Mouse (Mus musculus) adrenal gland, postnatal 4 days (tissue): ENCODE data around the gene Fgfr2. TPM values are rescaled to one million over a fixed set of nuclear protein-coding genes. Genes with fewer than 3 reads are reported as not detected.

ENCODE experiments used
- DNase-seq, 2 experiments: peaks; one replicate each; pipeline ENCODE4 v3.0.0; 2021 to 2022; ENCODE audit warnings: low spot score in 2 of 2, mixed read lengths in 2 of 2
- total RNA-seq, 2 experiments: library from RNA; stranded (reverse); gene quantifications; 2 replicates each; pipeline ENCODE4 v1.2.3; 2021

Fgfr2 gene
- total RNA-seq, 2 experiments from 2014 or later = 205 to 210 TPM

GRCm38 (mm10) chr7:132892311-132892661, 230.9 kb downstream of the Fgfr2 start:
- DNase-seq = no peak

DNA sequence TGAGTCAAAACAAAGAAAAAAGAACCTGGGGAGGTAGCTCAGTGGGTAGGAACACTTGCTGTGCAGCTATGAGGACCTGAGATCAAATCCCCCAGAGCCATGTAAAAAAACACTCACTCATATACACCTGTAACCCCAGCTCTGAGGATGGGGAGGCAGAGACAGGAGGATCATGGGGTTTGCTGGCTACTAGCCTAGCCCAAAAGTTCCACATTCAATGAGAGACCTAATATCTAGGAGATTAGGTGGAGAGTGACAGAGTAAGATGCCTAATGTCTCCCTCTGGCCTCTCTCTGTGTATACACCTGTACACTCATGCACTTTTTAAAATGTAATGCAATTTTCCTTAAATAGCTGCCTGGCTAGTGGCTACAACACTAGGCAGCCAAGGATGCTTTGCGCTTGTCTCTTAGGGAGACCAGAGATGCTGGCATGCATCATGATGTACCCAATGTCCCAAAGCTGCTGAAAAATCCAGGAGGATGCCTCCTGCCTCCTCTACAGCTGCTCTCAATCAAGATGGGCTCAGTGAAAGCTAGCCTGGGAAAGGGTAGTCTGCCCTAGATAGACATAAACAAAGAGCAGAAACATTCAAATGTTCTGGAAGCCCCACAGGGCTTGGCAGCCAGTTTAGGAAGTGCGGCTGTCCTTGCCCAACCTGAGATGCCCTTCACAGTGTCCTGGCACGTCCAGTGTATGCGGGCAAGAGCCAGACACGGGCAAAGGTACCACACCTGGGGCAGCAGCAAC, 231.4 kb downstream of the Fgfr2 start:
- no peak for DNase-seq

DNA sequence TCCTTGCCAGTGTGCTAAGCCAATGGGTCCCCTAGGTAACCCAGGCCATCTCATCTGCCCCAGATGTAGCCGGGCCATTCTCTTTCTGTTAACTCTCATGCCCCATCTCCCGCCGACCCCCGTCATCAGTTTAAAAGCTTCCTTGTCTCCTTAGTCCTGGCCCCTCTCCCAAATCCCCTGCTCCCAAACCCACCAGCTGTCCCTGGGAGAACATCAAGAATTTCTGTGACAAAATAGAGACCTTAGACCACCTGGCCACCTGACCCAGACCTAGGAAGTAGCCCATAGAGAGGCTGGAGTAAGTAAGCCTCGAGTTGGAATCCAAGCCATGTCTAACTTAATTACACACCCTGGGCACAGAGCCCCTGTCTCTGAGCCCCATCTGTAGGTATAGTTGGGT, 232.9 kb downstream of the Fgfr2 start:
- DNase-seq = no peak

DNA sequence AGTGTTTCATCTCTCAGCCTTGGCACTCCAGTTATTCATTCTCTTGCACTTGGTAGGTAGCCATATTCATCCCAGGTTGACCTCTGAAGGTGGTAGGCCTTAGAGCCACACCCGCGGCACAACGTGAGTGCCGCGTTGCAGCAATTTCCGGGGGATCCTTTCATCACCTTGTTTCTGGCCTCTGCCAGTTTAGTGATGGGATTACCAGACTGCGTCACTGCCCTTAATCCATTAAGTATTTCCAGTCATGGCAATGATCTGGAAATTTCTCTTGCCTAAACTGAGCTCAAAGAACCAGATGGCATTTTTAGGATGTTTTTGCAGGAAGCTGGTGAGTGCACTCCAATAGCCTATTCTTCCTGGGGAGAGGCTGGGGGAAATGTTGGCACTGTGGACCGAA, 233.5 kb downstream of the Fgfr2 start:
- no peak for DNase-seq

- no peak for DNase-seq
Observed at GRCm38 (mm10) chr7:132888518-132889249, 234.5 kb downstream of the Fgfr2 start.

GRCm38 (mm10) chr7:132888052-132888451, 235.1 kb downstream of the Fgfr2 start:
- no peak for DNase-seq

GRCm38 (mm10) chr7:132887019-132887804, 235.9 kb downstream of the Fgfr2 start:
- DNase-seq = no peak

GRCm38 (mm10) chr7:132884031-132884430, 239.1 kb downstream of the Fgfr2 start:
- no peak for DNase-seq

- DNase-seq = no peak
Observed at GRCm38 (mm10) chr7:132882343-132882742, 240.8 kb downstream of the Fgfr2 start.

DNA sequence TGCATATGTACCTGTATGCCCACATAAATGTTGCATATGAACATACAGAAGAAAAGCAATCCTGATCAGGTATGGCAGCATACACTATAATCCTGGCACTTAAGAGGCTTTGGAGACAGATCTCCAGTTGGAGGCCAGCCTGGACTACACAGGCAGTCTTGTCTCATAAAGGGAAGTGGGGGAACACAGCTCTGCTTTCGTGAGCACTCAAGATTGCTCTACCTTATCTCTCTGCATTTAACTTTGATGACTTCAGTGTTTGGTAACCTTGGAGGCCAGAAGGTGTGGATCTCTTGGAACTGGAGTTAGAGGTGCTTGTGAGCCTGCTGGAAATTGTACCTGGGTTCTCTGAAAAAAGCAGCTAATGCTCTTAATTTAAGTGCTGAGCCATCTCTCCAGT, 242.9 kb downstream of the Fgfr2 start:
- DNase-seq = no peak

DNA sequence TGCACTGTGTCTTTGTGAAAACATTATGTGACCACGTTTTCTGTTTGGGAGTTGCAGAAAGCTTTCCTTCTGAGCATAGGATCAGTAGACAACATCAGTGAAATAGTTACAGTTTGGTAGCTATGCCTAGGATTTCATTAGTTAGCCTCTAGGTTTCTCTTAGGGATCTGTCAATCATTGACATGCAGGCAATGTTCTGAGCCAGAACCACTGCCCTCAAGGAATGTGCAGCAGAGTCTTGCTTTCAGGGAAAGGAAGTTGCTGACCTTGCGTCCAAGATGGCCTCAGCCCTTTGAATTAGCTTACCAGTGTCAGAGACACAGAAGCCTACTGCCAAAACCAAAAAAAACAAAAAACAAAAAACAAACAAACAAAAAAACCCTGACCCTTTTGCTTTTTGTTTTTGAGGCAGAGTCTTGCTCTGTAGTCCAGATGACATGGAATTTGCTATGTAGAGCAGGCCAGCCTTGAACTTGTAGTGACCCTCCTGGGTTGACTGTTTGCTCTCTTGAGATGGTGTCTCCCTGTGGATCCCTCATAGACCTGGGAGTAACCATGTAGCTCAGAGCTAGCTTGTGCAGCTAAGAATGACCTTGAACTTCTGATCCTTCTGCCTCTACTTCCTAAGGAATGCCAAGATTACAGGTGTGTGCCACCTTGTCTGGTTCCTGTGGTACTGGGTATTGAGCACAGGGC, 247.6 kb downstream of the Fgfr2 start:
- no peak for DNase-seq

- DNase-seq = no peak
Observed at GRCm38 (mm10) chr7:132873043-132873442, 250.1 kb downstream of the Fgfr2 start.

GRCm38 (mm10) chr7:132866316-132866715, 256.8 kb downstream of the Fgfr2 start:
- DNase-seq = no peak

DNA sequence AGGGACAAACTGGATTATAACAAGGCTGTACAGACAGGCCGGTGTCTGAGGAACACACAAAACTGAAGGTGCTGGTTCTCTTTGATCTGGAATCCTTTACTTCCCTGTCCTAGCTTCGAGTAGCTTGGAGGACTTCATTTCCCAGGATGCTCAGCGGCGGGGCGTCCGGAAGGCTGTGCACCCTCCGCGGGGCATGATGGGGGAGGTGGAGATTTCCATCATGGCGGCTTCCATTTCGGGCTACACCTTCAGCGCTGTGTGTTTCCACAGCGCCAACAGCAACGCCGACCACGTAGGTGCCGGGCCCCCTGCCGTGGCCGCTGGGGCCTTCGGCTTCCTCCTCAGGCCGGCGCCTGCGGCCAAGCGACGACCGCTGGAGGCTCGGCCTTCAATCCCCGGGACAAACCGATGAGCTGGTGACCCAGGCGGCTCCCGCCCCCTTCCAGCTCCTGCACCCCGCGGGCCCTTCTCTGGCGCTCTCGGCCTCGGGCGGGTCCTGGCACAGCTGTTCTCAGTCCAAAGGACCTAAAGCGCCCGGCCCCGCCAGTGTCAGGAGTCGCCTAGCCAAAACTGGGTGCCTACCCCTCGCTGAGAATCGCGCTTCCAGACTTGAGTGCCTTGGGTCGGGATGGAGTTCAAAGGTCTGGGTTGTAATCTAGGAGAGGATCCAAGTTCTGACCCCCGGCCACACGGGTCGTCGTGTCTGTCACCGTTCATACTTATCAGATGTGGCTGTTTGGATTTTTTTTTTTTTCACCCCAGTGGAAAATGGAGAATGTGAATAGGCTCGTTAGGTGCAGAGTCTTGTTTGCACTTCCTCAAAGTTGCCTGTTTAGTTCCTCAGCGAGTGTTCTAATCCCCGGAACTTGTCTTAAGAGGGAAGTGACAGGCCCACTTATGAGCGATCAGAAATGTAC, 263.9 kb downstream of the Fgfr2 start, which contains the start of gene Abraxas2:
Gene Abraxas2, plus strand, starts transcription at position 184 of the 917 bp plus-strand sequence.
- DNase-seq = peak; percentile 66 to 86

DNA sequence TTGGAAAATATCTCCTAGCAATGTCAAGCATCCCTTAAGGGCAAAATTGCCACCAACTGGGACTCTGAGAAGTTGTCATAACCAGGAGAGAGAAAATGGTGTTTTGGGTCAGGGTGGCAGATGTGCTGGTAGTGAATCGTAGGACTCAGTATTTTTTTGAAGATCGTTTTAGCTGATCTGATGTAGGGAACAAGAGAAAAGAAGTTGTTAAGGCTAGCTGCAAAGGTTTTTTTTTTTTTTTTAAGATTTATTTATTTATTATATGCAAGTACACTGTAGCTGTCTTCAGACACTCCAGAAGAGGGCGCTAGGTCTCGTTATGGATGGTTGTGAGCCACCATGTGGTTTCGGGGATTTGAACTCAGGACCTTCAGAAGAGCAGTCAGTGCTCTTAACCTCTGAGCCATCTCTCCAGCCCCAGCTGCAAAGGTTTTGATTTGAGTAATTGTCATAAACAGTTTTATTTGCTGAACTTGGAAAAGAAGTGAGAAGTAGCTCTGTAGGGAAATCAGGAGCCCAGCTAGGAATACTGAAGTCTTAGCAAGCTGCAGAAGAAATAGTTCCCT, 265.0 kb downstream of the Fgfr2 start:
- no peak for DNase-seq

DNA sequence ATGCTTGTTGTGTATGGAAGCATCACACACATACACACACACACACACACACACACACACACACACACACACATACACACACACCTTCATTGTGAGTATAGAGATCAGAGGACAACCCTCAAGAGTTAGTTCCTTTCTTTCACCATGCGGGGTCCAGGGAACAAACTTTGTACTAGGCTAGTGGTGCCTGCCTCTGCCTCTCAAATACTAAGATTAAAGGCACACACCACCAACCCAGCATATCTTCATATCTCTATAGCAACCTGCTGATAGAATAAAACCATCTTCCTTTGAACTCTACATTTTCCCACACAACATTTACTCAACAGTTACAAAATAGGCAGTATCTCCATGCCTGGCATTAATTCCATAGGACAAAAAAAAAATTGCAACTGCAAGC, 267.1 kb downstream of the Fgfr2 start:
- DNase-seq = no peak

- no peak for DNase-seq
Observed at GRCm38 (mm10) chr7:132853946-132854345, 269.2 kb downstream of the Fgfr2 start.

- no peak for DNase-seq
Observed at GRCm38 (mm10) chr7:132853361-132853760, 269.8 kb downstream of the Fgfr2 start.

DNA sequence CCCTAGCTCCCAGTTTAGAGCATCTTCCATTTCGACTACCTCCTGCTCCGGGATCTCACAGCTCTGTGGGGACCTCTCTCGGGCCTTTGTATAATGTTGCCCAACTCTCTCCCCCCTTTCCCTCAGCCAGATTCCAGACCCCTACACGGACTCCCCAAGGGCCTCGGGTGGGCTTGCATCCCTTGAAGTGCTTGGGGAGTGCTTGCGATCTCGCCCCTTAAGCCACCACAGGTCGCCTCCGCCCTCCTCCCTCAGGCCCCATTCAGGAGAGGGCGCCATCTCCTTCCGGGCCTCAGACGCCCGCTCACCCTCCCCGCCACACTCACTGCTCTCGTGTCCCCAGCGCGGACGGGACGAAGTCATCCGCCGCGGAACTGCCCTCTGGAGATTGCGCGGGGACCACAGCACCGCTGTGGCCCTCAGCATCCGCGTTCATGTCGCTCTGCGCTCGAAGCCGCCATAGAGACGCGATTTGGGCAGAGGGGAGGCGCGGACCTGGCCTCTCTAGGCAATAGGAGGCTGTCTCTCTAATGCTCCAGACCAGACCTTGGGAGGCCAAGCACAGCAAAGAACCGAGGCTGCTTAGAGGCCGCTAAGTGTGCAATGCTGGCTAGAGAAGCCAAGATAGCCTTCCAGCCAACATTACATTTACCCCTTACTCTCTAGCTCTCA, 270.8 kb downstream of the Fgfr2 start, which contains the start of gene Eef1akmt2:
Gene Eef1akmt2, minus strand, starts transcription at position 501 of the 672 bp plus-strand sequence.
- peak; percentile 54 to 72 for DNase-seq
